Mouse (Mus musculus): ENCODE data around the gene A630076J17Rik. TPM values are rescaled to one million over a fixed set of nuclear protein-coding genes. Genes with fewer than 3 reads are reported as not detected.

The A630076J17Rik gene
- polyA plus RNA-seq, 2 experiments = not detected

DNA sequence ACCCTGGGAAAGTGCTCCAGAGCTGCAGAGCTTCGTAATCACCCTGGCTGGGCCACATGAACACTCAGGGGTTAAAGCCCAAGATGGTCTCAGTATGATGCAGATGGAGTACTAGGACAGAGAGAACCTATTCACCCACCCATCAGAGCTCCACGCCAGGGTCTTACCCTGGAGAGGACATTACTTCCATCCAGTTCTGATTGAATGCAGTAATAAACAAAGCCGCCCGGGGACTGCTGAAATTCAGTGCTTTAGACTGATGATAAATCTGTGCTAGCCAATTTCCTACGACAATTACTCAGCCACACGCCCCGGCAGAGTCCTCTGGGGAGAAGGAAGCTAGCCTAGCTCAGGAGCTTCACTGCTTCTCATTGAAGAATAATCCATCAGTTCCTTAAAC, 26.3 kb downstream of the A630076J17Rik start:
- Histone ChIP-seq H3K4me1 (replicated peaks; ENCODE audit: control insufficient read depth in 2 of 2, insufficient read depth in 2 of 2, low read length in 1 of 2) (no peaks in the 10 kb centered on the region), H3K9me3 (ENCODE audit: control insufficient read depth, low read length) (no peaks in the 10 kb centered on the region), H3K4me3 (ENCODE audit: insufficient read depth in 1 of 2, low read depth in 2 of 2, low read length in 2 of 2) (no peak overlapping the region), H3K27ac (no peak overlapping the region), H3K36me3 (replicated peaks; ENCODE audit: control insufficient read depth, insufficient read depth, low read depth) (no peaks in the 10 kb centered on the region), H3K9ac (replicated peaks) (no peak overlapping the region), H3K4me2 (ENCODE audit: low read depth) (no peak overlapping the region), H3K27me3 (ENCODE audit: control insufficient read depth, insufficient read depth, low read length) (no peaks in the 10 kb centered on the region)
- whole genome bisulfite sequencing (ENCODE audit: insufficient replicate concordance) = 56% methylated on average over 7 of the region's 7 CpGs
- DNase-seq (ENCODE audit: low read depth in 3 of 3, low spot score in 3 of 3) (no peak), ATAC-seq (ENCODE audit: insufficient read depth) (no peak)
- TF ChIP-seq CTCF (IDR thresholded peaks at IDR 0.05; ENCODE audit: low read depth) (no peak), EP300 (IDR thresholded peaks at IDR 0.05; ENCODE audit: low read depth) (no peak)

DNA sequence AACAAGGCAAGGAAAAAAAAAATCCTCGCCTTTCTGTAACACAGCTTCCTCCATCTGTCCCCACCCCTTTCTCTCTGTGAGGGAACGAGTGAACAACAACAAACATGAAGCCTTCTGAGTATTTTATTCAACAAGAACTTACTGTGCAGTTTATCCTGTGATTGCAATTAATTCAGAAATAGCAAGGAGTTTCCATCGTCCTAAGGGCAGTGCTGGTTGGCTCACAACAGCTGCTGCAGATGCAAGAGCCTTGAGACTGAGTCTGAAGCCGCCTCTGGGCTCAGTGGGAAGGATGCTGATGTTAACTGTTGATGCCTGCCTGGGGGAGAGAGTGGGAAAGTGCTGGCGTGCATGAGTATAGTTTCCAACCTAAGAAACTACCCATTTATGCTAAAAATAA, 27.5 kb downstream of the A630076J17Rik start:
- Histone ChIP-seq H3K4me3 (ENCODE audit: insufficient read depth in 1 of 2, low read depth in 2 of 2, low read length in 2 of 2) (no peak overlapping the region), H3K27ac (no peak overlapping the region), H3K9me3 (ENCODE audit: control insufficient read depth, low read length) (no peaks in the 10 kb centered on the region), H3K27me3 (ENCODE audit: control insufficient read depth, insufficient read depth, low read length) (no peaks in the 10 kb centered on the region), H3K9ac (replicated peaks) (no peak overlapping the region), H3K4me1 (replicated peaks; ENCODE audit: control insufficient read depth in 2 of 2, insufficient read depth in 2 of 2, low read length in 1 of 2) (no peaks in the 10 kb centered on the region), H3K4me2 (ENCODE audit: low read depth) (no peak overlapping the region), H3K36me3 (replicated peaks; ENCODE audit: control insufficient read depth, insufficient read depth, low read depth) (no peaks in the 10 kb centered on the region)
- DNase-seq (ENCODE audit: low read depth in 3 of 3, low spot score in 3 of 3) (no peak), ATAC-seq (ENCODE audit: insufficient read depth) (no peak)
- WGBS (ENCODE audit: insufficient replicate concordance) = 39% methylated on average over 5 of the region's 5 CpGs
- TF ChIP-seq EP300 (IDR thresholded peaks at IDR 0.05; ENCODE audit: low read depth) (no peak), CTCF (IDR thresholded peaks at IDR 0.05; ENCODE audit: low read depth) (no peak)

DNA sequence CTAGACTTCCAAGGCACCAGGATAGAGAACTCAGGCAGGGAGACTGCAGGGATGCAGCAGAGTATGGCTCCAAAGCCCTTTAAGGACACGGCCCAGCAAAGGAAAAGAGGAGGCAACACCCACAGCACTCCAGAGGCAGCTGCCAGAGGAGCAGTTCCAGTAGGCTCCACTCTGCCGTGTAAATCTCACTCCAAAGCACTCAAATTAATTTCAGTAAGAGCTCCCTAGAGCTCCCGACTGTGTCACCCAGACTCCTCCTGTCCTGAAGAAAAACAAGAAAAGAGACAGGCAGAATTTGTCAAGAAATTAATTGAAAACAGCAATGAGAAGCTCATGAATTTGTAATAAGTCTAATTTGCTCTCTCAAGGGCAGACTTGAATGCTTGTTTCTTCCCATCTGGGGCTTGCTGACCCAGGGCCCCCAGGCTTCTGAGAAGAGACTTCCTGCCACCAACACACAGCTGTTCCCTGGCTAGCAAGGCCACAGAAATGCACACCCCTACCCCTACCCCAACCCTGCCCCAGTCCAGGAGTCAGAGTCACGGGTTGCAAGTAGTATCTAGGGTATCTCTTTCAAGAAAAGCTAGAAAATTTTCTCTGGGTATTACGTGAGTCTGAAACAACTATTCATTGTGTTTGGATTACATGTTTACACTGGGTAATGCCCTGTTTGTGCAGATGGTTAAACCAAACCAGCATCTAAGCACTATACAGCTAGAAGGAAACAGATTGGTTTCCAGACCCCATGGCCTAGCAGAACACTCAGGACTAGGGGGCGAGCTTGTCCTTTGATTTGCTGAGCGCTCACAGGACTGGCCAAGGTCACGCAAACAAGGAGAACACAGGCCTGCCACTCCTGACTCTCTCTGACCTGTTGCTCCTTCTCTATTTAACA, 30.8 kb downstream of the A630076J17Rik start:
- no peak for DNase-seq (ENCODE audit: low read depth in 3 of 3, low spot score in 3 of 3)
- TF ChIP-seq CTCF (IDR thresholded peaks at IDR 0.05; ENCODE audit: low read depth) (no peak), EP300 (IDR thresholded peaks at IDR 0.05; ENCODE audit: low read depth) (no peak)
- no peaks in the 10 kb centered on the region for H3K9me3 ChIP-seq (ENCODE audit: control insufficient read depth, low read length)
- H3K4me3 ChIP-seq (ENCODE audit: insufficient read depth in 1 of 2, low read depth in 2 of 2, low read length in 2 of 2) = no peak overlapping the region
- no peaks in the 10 kb centered on the region for H3K27me3 ChIP-seq (ENCODE audit: control insufficient read depth, insufficient read depth, low read length)
- H3K9ac ChIP-seq (replicated peaks) = no peak overlapping the region
- no peaks in the 10 kb centered on the region for H3K36me3 ChIP-seq (replicated peaks; ENCODE audit: control insufficient read depth, insufficient read depth, low read depth)
- 50% methylated on average over 8 of the region's 8 CpGs for WGBS (ENCODE audit: insufficient replicate concordance)
- no peak overlapping the region for H3K4me2 ChIP-seq (ENCODE audit: low read depth)
- no peak overlapping the region for H3K27ac ChIP-seq
- H3K4me1 ChIP-seq (replicated peaks; ENCODE audit: control insufficient read depth in 2 of 2, insufficient read depth in 2 of 2, low read length in 1 of 2) = no peaks in the 10 kb centered on the region
- ATAC-seq (ENCODE audit: insufficient read depth) = no peak

DNA sequence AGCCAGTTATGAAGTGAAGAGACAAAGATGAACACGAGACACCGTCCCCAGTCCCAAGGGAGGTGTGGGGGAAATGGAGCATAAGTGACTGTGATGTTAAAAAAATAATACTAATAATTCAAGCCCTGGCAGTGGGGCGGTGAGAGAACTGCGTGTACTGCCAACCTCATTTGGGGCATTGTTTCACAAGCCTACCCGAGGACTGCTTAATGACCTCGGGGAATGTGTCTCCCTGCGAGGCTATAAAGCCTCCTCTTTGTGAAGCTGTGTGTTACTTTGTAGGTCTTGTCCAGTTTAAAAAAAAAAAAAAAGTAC, 31.4 kb downstream of the A630076J17Rik start:
- Histone ChIP-seq H3K4me2 (ENCODE audit: low read depth) (no peak overlapping the region), H3K27ac (no peak overlapping the region), H3K9me3 (ENCODE audit: control insufficient read depth, low read length) (no peaks in the 10 kb centered on the region), H3K4me3 (ENCODE audit: insufficient read depth in 1 of 2, low read depth in 2 of 2, low read length in 2 of 2) (no peak overlapping the region), H3K9ac (replicated peaks) (no peak overlapping the region), H3K4me1 (replicated peaks; ENCODE audit: control insufficient read depth in 2 of 2, insufficient read depth in 2 of 2, low read length in 1 of 2) (no peaks in the 10 kb centered on the region), H3K27me3 (ENCODE audit: control insufficient read depth, insufficient read depth, low read length) (no peaks in the 10 kb centered on the region), H3K36me3 (replicated peaks; ENCODE audit: control insufficient read depth, insufficient read depth, low read depth) (no peaks in the 10 kb centered on the region)
- TF ChIP-seq CTCF (IDR thresholded peaks at IDR 0.05; ENCODE audit: low read depth) (no peak), EP300 (IDR thresholded peaks at IDR 0.05; ENCODE audit: low read depth) (no peak)
- WGBS (ENCODE audit: insufficient replicate concordance) = 58% methylated on average over 7 of the region's 7 CpGs
- DNase-seq (ENCODE audit: low read depth in 3 of 3, low spot score in 3 of 3) = no peak
- no peak for ATAC-seq (ENCODE audit: insufficient read depth)

DNA sequence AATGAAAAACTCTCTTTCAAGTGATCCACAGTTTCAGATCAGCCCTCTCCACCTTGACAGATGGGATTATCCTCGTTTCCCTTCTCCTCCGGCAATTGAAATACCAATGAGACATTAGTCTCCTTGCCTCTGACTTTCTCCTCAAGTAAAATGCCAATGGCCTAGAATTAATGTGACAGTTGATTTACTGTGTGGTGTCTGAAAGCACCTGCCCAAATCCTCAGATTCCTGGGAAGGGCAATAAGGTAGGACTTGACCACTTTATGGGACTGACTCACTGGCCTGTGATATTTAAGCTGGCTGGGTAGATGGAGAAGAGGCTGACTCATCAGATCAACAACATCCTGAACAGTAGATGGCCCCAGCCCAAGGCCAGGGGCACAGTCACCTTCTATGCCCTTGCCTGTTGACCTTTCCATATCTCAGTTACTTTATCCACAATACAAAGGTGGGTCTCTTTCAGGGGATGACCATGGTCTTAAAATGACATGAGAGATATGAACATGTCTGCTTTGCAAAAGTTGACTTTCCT, 36.5 kb downstream of the A630076J17Rik start:
- ATAC-seq (ENCODE audit: insufficient read depth) = no peak
- TF ChIP-seq CTCF (IDR thresholded peaks at IDR 0.05; ENCODE audit: low read depth) = no peak

More for the DNA sequence above, 36.5 kb downstream of the A630076J17Rik start:
- Histone ChIP-seq H3K4me1 (replicated peaks; ENCODE audit: control insufficient read depth in 2 of 2, insufficient read depth in 2 of 2, low read length in 1 of 2) (no peaks in the 10 kb centered on the region), H3K9ac (replicated peaks) (no peak overlapping the region), H3K36me3 (replicated peaks; ENCODE audit: control insufficient read depth, insufficient read depth, low read depth) (no peaks in the 10 kb centered on the region), H3K9me3 (ENCODE audit: control insufficient read depth, low read length) (no peaks in the 10 kb centered on the region), H3K4me3 (ENCODE audit: insufficient read depth in 1 of 2, low read depth in 2 of 2, low read length in 2 of 2) (no peak overlapping the region), H3K27me3 (ENCODE audit: control insufficient read depth, insufficient read depth, low read length) (no peaks in the 10 kb centered on the region), H3K4me2 (ENCODE audit: low read depth) (no peak overlapping the region), H3K27ac (no peak overlapping the region)
- WGBS (ENCODE audit: insufficient replicate concordance) = 64% methylated on average over 2 of the region's 2 CpGs
- DNase-seq (ENCODE audit: low read depth in 3 of 3, low spot score in 3 of 3) = no peak
